Mouse (Mus musculus) frontal cortex, postnatal 25 days (tissue): ENCODE data around the gene Ube2i.

Experiments used
- DNase-seq, 2 experiments: peaks; one replicate each; pipeline ENCODE4 v3.0.0; 2022; ENCODE audit warnings: low spot score in 2 of 2

The Ube2i gene

GRCm38 (mm10) chr17:25218967-25219366 is 55.5 kb downstream of the Ube2i start:
- no peak for DNase-seq

GRCm38 (mm10) chr17:25215431-25215830 is 59.0 kb downstream of the Ube2i start:
- DNase-seq = no peak
